Mouse (Mus musculus): ENCODE results near the gene Trim66.

Gene Trim66

GRCm38 (mm10) chr7:109508034-109508433 is at the start of gene Trim66:
Trim66 (minus strand) TSS chr7:109508134.
- no peak for DNase-seq

- no peak for DNase-seq
Measured at GRCm38 (mm10) chr7:109546726-109547125, 38.8 kb upstream of the Trim66 start.

- no peak for DNase-seq
Measured at GRCm38 (mm10) chr7:109546186-109546585, 38.3 kb upstream of the Trim66 start.

GRCm38 (mm10) chr7:109545255-109545993 is 37.5 kb upstream of the Trim66 start:
- no peak for DNase-seq

- DNase-seq: no peak
Measured at GRCm38 (mm10) chr7:109544792-109545191, 36.9 kb upstream of the Trim66 start.

GRCm38 (mm10) chr7:109542364-109542628 is 34.4 kb upstream of the Trim66 start:
- no peak for DNase-seq

GRCm38 (mm10) chr7:109541609-109542363 is 33.9 kb upstream of the Trim66 start:
- DNase-seq: no peak

- DNase-seq: no peak
Measured at GRCm38 (mm10) chr7:109540902-109541301, 33.0 kb upstream of the Trim66 start.

- DNase-seq: peak; percentile 65 to 74
Measured at GRCm38 (mm10) chr7:109536451-109536946, 28.6 kb upstream of the Trim66 start.

- peak in 1 of 2 experiments; percentile 40 for DNase-seq
Measured at GRCm38 (mm10) chr7:109534921-109535320, 27.0 kb upstream of the Trim66 start.

- no peak for DNase-seq
Measured at GRCm38 (mm10) chr7:109533888-109534287, 26.0 kb upstream of the Trim66 start.

GRCm38 (mm10) chr7:109533129-109533528 is 25.2 kb upstream of the Trim66 start:
- no peak for DNase-seq

GRCm38 (mm10) chr7:109532691-109533090 is 24.8 kb upstream of the Trim66 start:
- DNase-seq: no peak

GRCm38 (mm10) chr7:109531501-109531900 is 23.6 kb upstream of the Trim66 start:
- no peak for DNase-seq

GRCm38 (mm10) chr7:109529741-109530140 is 21.8 kb upstream of the Trim66 start:
- no peak for DNase-seq

GRCm38 (mm10) chr7:109528356-109528755 is 20.4 kb upstream of the Trim66 start:
- DNase-seq: peak; percentile 56 to 64

- no peak for DNase-seq
Measured at GRCm38 (mm10) chr7:109527536-109527935, 19.6 kb upstream of the Trim66 start.

GRCm38 (mm10) chr7:109525740-109526663 is 18.1 kb upstream of the Trim66 start:
- DNase-seq: no peak

GRCm38 (mm10) chr7:109524763-109525162 is 16.8 kb upstream of the Trim66 start:
- no peak for DNase-seq

- no peak for DNase-seq
Measured at GRCm38 (mm10) chr7:109524442-109524744, 16.5 kb upstream of the Trim66 start.

GRCm38 (mm10) chr7:109523741-109524441 is 16.0 kb upstream of the Trim66 start:
- DNase-seq: peak; percentile 43 to 46

GRCm38 (mm10) chr7:109523304-109523703 is 15.4 kb upstream of the Trim66 start:
- no peak for DNase-seq

- no peak for DNase-seq
Measured at GRCm38 (mm10) chr7:109522084-109522483, 14.2 kb upstream of the Trim66 start.

All from cerebellum, postnatal 36 days (tissue).